Mouse (Mus musculus) stomach, postnatal 0 days (tissue): Measurements from ENCODE around the gene Dner. TPM values are rescaled to one million over a fixed set of nuclear protein-coding genes. Genes with fewer than 3 reads are reported as not detected.

Experiments
- ATAC-seq: fragments of 200-750 bp; cut with Nextera tagmentation; 2 replicates; pipeline ENCODE4 v1.8.0; 2017; ENCODE audit not compliant: low FRiP score, low TSS enrichment
- DNase-seq: peaks from one replicate; pipeline ENCODE4 v3.0.0-alpha.2; 2016; ENCODE audit warnings: low spot score
- H3K27ac ChIP-seq: fragments of 300-500 bp; sonication (generic); replicated peaks from 2 replicates; pipeline ENCODE4 v1.5.1; 2014; ENCODE audit warnings: mild to moderate bottlenecking, control low read depth
- H3K27me3 ChIP-seq: fragments of 300-500 bp; sonication (generic); 2 replicates; pipeline ENCODE4 v1.6.1; 2014; ENCODE audit warnings: low read length; ENCODE audit not compliant: control insufficient read depth, insufficient read depth
- H3K36me3 ChIP-seq: fragments of 300-500 bp; sonication (generic); 2 replicates; pipeline ENCODE4 v1.6.1; 2014; ENCODE audit warnings: low read length, mixed read lengths; ENCODE audit not compliant: control insufficient read depth, insufficient read depth
- H3K4me1 ChIP-seq: fragments of 300-500 bp; sonication (generic); replicated peaks from 2 replicates; pipeline ENCODE4 v1.6.1; 2014; ENCODE audit warnings: antibody characterized with exemption; ENCODE audit not compliant: control insufficient read depth, insufficient read depth
- H3K4me2 ChIP-seq: fragments of 300-500 bp; sonication (generic); replicated peaks from 2 replicates; pipeline ENCODE4 v1.6.1; 2014; ENCODE audit warnings: low read depth, mild to moderate bottlenecking, control low read depth, moderate library complexity
- H3K4me3 ChIP-seq: fragments of 300-500 bp; sonication (generic); 2 replicates; pipeline ENCODE4 v1.5.1; 2014; ENCODE audit warnings: low read depth, low read length, control low read depth
- H3K9ac ChIP-seq: fragments of 300-500 bp; sonication (generic); 2 replicates; pipeline ENCODE4 v1.6.1; 2014; ENCODE audit warnings: mild to moderate bottlenecking, low read length, control low read depth, mixed read lengths
- H3K9me3 ChIP-seq: fragments of 300-500 bp; sonication (generic); 2 replicates; pipeline ENCODE4 v1.6.1; 2016; ENCODE audit warnings: low read length; ENCODE audit not compliant: control insufficient read depth
- CTCF ChIP-seq: IDR thresholded peaks from 2 replicates; pipeline ENCODE4 v1.5.1; 2016; ENCODE audit warnings: antibody characterized with exemption, low read depth, mild to moderate bottlenecking, moderate library complexity
- EP300 ChIP-seq: optimal IDR thresholded peaks from 2 replicates; pipeline ENCODE3; 2016; ENCODE audit warnings: antibody characterized with exemption
- WGBS: fragments of 180-500 bp; shearing (Covaris S2); extraction: QIAGEN DNeasy Blood & Tissue Kit; methylation state at CpG from one replicate; pipeline ENCODE4 v1.1.7; 2014; 5-methylcytosine and 5-hydroxymethylcytosine counted together
- polyA plus RNA-seq: library from polyadenylated mRNA; unstranded; fragments of >200 nt; fragmentation: Nextera tagmentation; extraction: Ambion mirVana; gene quantifications from 2 replicates; pipeline ENCODE4 v1.2.1, GENCODE M21; 2015

The Dner gene
- polyA plus RNA-seq, 1 experiment from 2014 or later = 2.9 TPM

DNA sequence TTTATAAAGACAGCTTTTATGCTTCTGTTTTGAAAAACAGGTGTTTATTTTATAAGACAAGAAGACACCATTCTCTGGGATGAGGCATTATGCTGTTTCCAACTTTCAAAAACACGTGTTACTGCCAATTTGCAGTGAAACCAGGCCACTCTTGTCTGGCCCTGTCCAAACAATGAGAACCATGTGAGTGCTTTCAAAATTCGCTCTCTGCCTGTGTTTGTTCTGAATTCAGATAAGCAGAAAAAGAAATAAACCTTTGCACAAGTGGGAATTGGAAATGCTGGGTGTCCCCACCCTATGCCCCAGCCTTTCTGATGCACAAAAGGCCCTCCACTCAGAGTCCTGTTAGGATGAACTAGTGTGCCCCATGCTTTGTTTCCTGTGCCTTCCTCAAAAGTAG lies 276.6 kb downstream of the Dner start:
- H3K9me3 ChIP-seq = no peaks in the 10 kb centered on the region
- no peak overlapping the region for H3K4me2 ChIP-seq
- no peak overlapping the region for H3K27ac ChIP-seq
- H3K9ac ChIP-seq = no peak overlapping the region
- DNase-seq (no peak), ATAC-seq (no peak)
- H3K27me3 ChIP-seq = no peaks in the 10 kb centered on the region
- no peak overlapping the region for H3K4me3 ChIP-seq
- no peaks in the 10 kb centered on the region for H3K36me3 ChIP-seq
- TF ChIP-seq EP300 (no peak), CTCF (no peak)
- 15% methylated on average over 2 of the region's 2 CpGs for WGBS
- H3K4me1 ChIP-seq = no peaks in the 10 kb centered on the region

DNA sequence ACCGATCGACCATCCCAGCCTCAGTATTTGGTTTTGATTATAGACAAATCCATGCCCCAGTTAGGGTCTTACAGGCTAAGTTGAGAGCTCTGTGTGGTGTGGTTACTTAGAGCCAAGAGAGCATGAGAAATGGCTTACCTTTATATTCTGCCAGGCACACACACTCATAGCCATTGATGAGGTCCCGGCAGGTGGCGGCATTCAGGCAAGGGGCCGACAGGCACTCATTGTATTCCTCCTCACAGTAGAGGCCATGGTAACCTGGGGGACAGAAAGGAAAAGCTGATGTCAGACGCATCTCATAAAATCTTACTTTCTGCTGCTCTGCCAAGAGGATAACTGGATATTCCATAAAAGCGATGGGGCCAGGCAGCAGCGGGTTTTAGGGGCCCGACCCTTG lies 277.5 kb downstream of the Dner start:
- H3K36me3 ChIP-seq = no peaks in the 10 kb centered on the region
- H3K9me3 ChIP-seq = no peaks in the 10 kb centered on the region
- H3K4me2 ChIP-seq = no peak overlapping the region
- DNase-seq = no peak
- no peak overlapping the region for H3K9ac ChIP-seq
- H3K4me3 ChIP-seq = no peak overlapping the region
- no peak overlapping the region for H3K27ac ChIP-seq
- H3K27me3 ChIP-seq = no peaks in the 10 kb centered on the region
- 82% methylated on average over 9 of the region's 9 CpGs for WGBS
- TF ChIP-seq CTCF (no peak), EP300 (no peak)
- no peaks in the 10 kb centered on the region for H3K4me1 ChIP-seq
- no peak for ATAC-seq

DNA sequence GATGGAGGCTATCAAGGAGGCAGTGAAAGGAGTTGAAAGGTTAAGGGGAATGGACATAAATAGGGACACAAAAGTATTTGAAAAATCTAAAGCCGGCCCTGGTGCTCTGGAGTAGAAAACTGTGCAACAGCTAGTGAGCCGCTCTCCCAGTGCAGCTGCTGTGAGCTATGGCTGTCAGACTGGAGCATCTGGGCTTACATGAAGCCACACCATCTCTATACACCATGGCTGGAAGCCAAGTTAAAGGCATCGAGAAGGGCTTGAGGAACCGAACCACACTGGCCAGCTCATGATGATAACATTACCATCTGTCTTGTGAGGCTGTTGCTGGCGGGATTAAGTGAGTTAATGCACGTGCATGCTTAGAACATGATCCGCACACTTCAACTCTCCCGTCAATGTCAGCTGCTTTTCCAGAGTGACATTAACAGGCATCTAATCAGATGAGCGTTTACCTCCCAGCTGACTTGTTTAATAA lies 278.2 kb downstream of the Dner start:
- TF ChIP-seq EP300 (no peak), CTCF (no peak)
- Histone ChIP-seq H3K27me3 (no peaks in the 10 kb centered on the region), H3K4me2 (no peak overlapping the region), H3K4me1 (no peaks in the 10 kb centered on the region), H3K4me3 (no peak overlapping the region), H3K36me3 (no peaks in the 10 kb centered on the region), H3K9ac (no peak overlapping the region), H3K27ac (no peak overlapping the region), H3K9me3 (no peaks in the 10 kb centered on the region)
- WGBS = 49% methylated on average over 9 of the region's 9 CpGs
- ATAC-seq = no peak
- no peak for DNase-seq

GRCm38 (mm10) chr1:84417276-84417675 lies 278.7 kb downstream of the Dner start:
- H3K36me3 ChIP-seq = no peaks in the 10 kb centered on the region
- H3K4me3 ChIP-seq = no peak overlapping the region
- H3K9ac ChIP-seq = no peak overlapping the region
- TF ChIP-seq CTCF = no peak
- H3K27me3 ChIP-seq = no peaks in the 10 kb centered on the region
- H3K9me3 ChIP-seq = no peaks in the 10 kb centered on the region
- H3K27ac ChIP-seq = no peak overlapping the region
- 59% methylated on average over 6 of the region's 6 CpGs for WGBS
- DNase-seq (no peak), ATAC-seq (no peak)
- H3K4me2 ChIP-seq = no peak overlapping the region
- no peaks in the 10 kb centered on the region for H3K4me1 ChIP-seq

DNA sequence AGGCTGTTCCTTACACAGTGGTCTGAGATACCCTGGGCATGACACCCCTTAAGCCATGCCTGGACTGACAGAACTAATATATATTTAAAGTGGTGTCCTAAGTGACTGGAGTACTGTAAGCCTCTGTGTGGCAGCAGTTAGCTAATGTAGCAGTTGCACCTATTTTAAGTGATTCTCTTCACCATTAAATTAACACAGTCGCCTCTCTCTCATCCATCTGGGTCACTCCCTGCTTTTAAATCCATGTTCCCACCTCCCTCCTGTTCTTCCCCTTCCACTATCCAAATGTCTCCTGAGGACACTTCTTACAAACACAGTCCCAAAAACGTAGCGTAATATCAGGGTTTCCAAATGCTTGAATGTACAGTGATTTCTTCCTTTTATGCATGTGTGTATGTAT lies 281.6 kb downstream of the Dner start:
- Histone ChIP-seq H3K4me2 (no peak overlapping the region), H3K9me3 (no peaks in the 10 kb centered on the region), H3K27me3 (no peaks in the 10 kb centered on the region), H3K4me3 (no peak overlapping the region), H3K27ac (no peak overlapping the region), H3K36me3 (no peaks in the 10 kb centered on the region), H3K4me1 (no peaks in the 10 kb centered on the region), H3K9ac (no peak overlapping the region)
- ATAC-seq = no peak
- TF ChIP-seq CTCF = no peak
- no peak for TF ChIP-seq EP300
- DNase-seq = no peak
- WGBS = 86% methylated on average over 3 of the region's 3 CpGs

GRCm38 (mm10) chr1:84409514-84409913 lies 286.5 kb downstream of the Dner start:
- Histone ChIP-seq H3K27me3 (no peaks in the 10 kb centered on the region), H3K36me3 (no peaks in the 10 kb centered on the region), H3K27ac (no peak overlapping the region), H3K9me3 (no peaks in the 10 kb centered on the region), H3K4me3 (no peak overlapping the region), H3K9ac (no peak overlapping the region), H3K4me2 (no peak overlapping the region), H3K4me1 (no peaks in the 10 kb centered on the region)
- WGBS = 69% methylated on average over 2 of the region's 2 CpGs
- TF ChIP-seq EP300 (no peak), CTCF (no peak)
- ATAC-seq (no peak), DNase-seq (no peak)
